Comparison of ENCODE assay signal across 9 mouse cellular contexts in genomic region chr11:81096011-81096410, GRCm38 (mm10).
DNase-seq lines count a peak whose midpoint lies in the region; ATAC-seq and TF ChIP-seq lines count a peak whose summit lies in the region.
"Had no signal": no experiment of that assay in that cellular context is flagged by ENCODE, and none has a peak within 500 bp of the region (broad histone marks: within the 10 kb centered on the region; RNA-seq: fewer than 3 reads in every experiment).

No protein-coding gene starts in this region.

- TF ChIP-seq EP300 in stomach, postnatal 0 days (optimal IDR thresholded peaks at IDR 0.05): no peak

- no peak for TF ChIP-seq CTCF in lung, adult 2 months (IDR thresholded peaks at IDR 0.05; ENCODE audit: insufficient read depth, low read length)
- no peak for TF ChIP-seq CTCF in stomach, postnatal 0 days (IDR thresholded peaks at IDR 0.05; ENCODE audit: low read depth)

- no peak overlapping the region for H3K4me3 ChIP-seq in lung, adult 2 months (replicated peaks; ENCODE audit: extremely low read depth, low read depth, low read length)
- H3K4me3 ChIP-seq in stomach, postnatal 0 days (ENCODE audit: low read depth, low read length): no peak overlapping the region
- H3K4me3 ChIP-seq in hindbrain, embryonic 13.5 days: no peak overlapping the region

- ATAC-seq in stomach, postnatal 0 days (ENCODE audit: low FRiP score, low TSS enrichment): peak; percentile 77; the same call in 1 of the 2 replicates
- no peak for ATAC-seq in monocyte, adult 5-6 weeks (replicated peaks; ENCODE audit: insufficient number of reproducible peaks, low FRiP score, low TSS enrichment, poor library complexity, severe bottlenecking)
- no peak for ATAC-seq in hindbrain, embryonic 13.5 days (ENCODE audit: low FRiP score)

- no peaks in the 10 kb centered on the region for H3K36me3 ChIP-seq in stomach, postnatal 0 days (ENCODE audit: control insufficient read depth, insufficient read depth, low read length)
- H3K36me3 ChIP-seq in hindbrain, embryonic 13.5 days: no peaks in the 10 kb centered on the region

- H3K9ac ChIP-seq in stomach, postnatal 0 days (ENCODE audit: low read length): no peak overlapping the region
- no peak overlapping the region for H3K9ac ChIP-seq in hindbrain, embryonic 13.5 days
- H3K9ac ChIP-seq: liver, embryonic 14.5 days had no signal

- H3K27ac ChIP-seq in stomach, postnatal 0 days (replicated peaks): no peak overlapping the region
- no peak overlapping the region for H3K27ac ChIP-seq in hindbrain, embryonic 13.5 days
- H3K27ac ChIP-seq: liver, embryonic 14.5 days had no signal

- no peaks in the 10 kb centered on the region for H3K4me1 ChIP-seq in lung, adult 2 months (ENCODE audit: control insufficient read depth, insufficient read depth, low read length)
- no peaks in the 10 kb centered on the region for H3K4me1 ChIP-seq in stomach, postnatal 0 days (replicated peaks; ENCODE audit: control insufficient read depth, insufficient read depth)
- peaks cover 6% of the 10 kb centered on the region; the same call in 1 of the 2 replicates for H3K4me1 ChIP-seq in hindbrain, embryonic 13.5 days (replicated peaks)

- WGBS in lung, adult 2 months: 32% methylated on average over 6 of the region's 6 CpGs
- 16% methylated on average over 6 of the region's 6 CpGs for WGBS in stomach, postnatal 0 days
- 76% methylated on average over 6 of the region's 6 CpGs for WGBS in hindbrain, embryonic 13.5 days

- peak; percentile 36 to 45 for DNase-seq in lung, adult 18-20 months
- DNase-seq in lung, adult 2 months: no peak
- peak; percentile 58 for DNase-seq in cerebellum, adult 9-10 months
- DNase-seq in left cerebral cortex, adult 9 months (ENCODE audit: low spot score in 2 of 2): peak; percentile 64 to 86
- DNase-seq in stomach, postnatal 0 days (ENCODE audit: low spot score): peak; percentile 56
- DNase-seq in spleen, postnatal 4 days (ENCODE audit: low spot score in 2 of 2): no peak

- H3K27me3 ChIP-seq in stomach, postnatal 0 days (ENCODE audit: control insufficient read depth, insufficient read depth, low read length): no peaks in the 10 kb centered on the region
- H3K27me3 ChIP-seq in hindbrain, embryonic 13.5 days: no peaks in the 10 kb centered on the region

- no peak overlapping the region for H3K4me2 ChIP-seq in stomach, postnatal 0 days (replicated peaks; ENCODE audit: low read depth)
- H3K4me2 ChIP-seq in hindbrain, embryonic 13.5 days: no peak overlapping the region

- no peak for TF ChIP-seq POLR2A in lung, adult 2 months (IDR thresholded peaks at IDR 0.05; ENCODE audit: borderline replicate concordance, extremely low read depth, low read depth, low read length)

- H3K9me3 ChIP-seq in stomach, postnatal 0 days (ENCODE audit: control insufficient read depth, low read length): no peaks in the 10 kb centered on the region
- no peaks in the 10 kb centered on the region for H3K9me3 ChIP-seq in hindbrain, embryonic 13.5 days

Comparison
In these comparisons a context has a peak if more than half of its experiments do, and no peak if none do; other contexts are left out.
1. DNase-seq: peak in lung, adult 18-20 months (2 of 2), cerebellum, adult 9-10 months (single experiment), left cerebral cortex, adult 9 months (2 of 2) and stomach, postnatal 0 days (single experiment); none in lung, adult 2 months (single experiment) and spleen, postnatal 4 days (0 of 2).